Mouse (Mus musculus): ENCODE data around the gene Plppr2.

Gene Plppr2

GRCm38 (mm10) chr9:21936692-21937570 is at the start of gene Plppr2:
Gene Plppr2, plus strand, starts transcription at chr9:21937033.
- peak; percentile 68 for DNase-seq (ENCODE audit: extremely low spot score, low read depth, low spot score)

GRCm38 (mm10) chr9:21889229-21889628 is 47.6 kb upstream of the Plppr2 start:
- DNase-seq (ENCODE audit: extremely low spot score, low read depth, low spot score) = no peak

DNA sequence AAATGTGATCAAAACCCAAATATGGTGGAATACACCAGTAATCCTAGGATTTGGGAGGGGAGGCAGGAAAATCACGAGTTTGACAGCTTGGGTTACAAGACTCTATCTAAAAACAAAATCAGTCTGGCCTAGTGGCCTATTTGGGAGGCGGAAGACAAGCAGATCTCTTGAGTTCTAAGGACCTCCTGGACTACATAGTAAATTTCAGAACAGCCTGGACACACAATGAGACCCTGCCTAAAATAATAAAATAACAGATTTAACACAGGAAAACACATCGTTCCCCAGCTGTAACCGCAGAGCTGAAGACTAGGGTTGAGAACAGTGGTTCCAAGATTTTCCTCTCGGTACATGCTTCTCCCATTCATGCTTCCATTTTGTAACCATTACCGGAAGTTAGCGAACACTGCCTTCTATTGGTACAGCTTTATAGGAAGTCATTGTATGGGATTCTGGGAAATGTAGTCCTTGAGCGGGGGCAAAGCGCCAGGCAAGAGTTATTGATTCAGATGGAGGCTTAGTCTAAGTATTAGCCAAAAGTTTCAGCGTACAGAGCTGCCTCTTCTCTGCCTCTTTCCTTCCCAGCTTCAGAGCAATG is 35.5 kb upstream of the Plppr2 start:
- peak; percentile 58 for DNase-seq (ENCODE audit: extremely low spot score, low read depth, low spot score)

DNA sequence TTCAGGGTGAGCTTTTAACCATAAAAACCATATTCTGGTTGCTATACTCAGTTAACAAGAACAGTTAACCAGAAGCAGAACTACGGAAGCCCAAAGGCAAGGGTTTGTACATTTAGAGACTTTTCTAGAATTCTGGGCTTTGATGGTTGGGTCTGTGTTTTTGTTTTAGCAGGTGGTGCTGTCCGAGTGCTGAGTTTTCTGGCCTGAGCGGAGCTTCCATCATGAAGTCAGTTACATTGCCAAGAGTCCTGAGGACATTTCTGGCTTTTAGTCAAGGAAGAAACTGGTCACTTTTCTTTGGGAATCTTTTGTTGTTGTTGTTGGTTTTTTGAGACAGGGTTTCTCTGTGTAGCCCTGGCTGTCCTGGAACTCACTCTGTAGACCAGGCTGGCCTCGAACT is 32.8 kb upstream of the Plppr2 start:
- DNase-seq (ENCODE audit: extremely low spot score, low read depth, low spot score) = no peak

DNA sequence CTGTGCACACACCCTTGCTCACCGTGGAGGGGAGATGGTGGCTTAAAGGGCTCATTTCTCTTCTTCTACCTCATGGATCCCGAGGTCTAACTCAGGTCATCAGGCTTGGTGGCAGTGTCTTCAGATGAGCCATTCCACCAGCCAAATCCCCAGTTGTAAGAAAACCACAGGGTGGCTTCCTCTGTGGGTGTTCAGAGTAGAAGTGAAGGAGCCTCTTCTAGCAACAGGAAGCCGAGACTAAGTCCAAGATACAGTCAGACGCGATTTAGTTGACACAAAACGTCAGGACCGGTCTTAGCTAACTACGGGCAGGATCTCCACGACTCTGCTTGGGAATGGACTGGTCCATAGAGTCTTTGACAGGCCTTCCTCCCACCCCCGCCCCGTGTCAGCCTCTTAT is 28.6 kb upstream of the Plppr2 start:
- DNase-seq (ENCODE audit: extremely low spot score, low read depth, low spot score) = no peak

- no peak for DNase-seq (ENCODE audit: extremely low spot score, low read depth, low spot score)
These were observed 27.2 kb upstream of the Plppr2 start for GRCm38 (mm10) chr9:21909474-21910223.

- no peak for DNase-seq (ENCODE audit: extremely low spot score, low read depth, low spot score)
These were observed 19.9 kb upstream of the Plppr2 start for GRCm38 (mm10) chr9:21916851-21917492.

GRCm38 (mm10) chr9:21917493-21918034 is 19.3 kb upstream of the Plppr2 start:
- no peak for DNase-seq (ENCODE audit: extremely low spot score, low read depth, low spot score)

DNA sequence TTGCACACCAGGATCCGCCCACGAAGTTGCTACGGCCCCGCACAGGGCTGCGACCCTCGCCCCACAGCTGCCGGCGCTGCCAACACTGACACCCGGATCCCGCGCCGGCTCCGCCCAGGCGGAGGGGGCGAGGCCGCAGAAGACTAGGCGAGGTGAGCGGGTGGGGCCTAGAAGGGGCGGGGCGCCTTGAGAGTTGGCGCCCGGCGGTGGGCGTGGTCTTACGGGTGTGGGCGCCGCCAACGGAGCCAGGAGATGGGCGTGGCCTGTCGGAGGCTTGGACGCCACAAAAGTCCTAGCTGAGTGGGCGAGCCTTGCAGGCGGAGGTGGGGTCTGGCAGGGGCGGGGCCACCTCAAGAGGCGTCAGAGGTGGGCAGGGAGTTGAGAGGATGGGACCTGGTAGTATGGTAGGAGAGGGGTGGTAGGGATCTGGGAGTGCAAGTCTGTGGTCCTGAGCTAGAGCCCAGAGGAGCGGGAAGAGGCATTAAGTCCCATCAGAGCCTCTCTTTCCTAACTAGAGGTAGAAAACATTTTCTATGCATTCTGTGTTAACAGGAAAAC is 18.7 kb upstream of the Plppr2 start, which contains the start of gene Rab3d:
TSS of gene Rab3d (minus strand) at position 158 of the 558 bp plus-strand sequence.
- DNase-seq (ENCODE audit: extremely low spot score, low read depth, low spot score) = peak; percentile 86

- DNase-seq (ENCODE audit: extremely low spot score, low read depth, low spot score) = no peak
These were observed 18.0 kb upstream of the Plppr2 start for GRCm38 (mm10) chr9:21918692-21919384.

DNA sequence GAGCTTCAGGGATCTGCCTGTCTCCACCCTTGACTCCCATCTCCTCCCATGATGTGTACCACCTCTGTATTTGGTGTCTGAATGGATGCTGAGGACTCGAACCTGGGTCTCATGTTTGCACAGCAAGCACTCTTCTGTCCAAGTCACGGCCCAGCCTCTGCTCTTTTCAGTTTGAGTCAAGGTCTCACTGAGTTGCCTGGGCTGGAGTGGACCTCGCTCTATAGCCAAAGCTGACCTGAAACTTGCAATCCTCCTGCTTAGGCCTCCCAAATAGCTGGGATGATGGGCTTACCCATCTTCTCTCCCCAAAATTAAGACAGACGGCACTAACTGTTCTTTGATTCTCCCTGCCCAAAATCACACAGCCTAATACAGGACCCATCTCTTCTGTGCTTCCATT is 13.8 kb upstream of the Plppr2 start:
- DNase-seq (ENCODE audit: extremely low spot score, low read depth, low spot score) = no peak

DNA sequence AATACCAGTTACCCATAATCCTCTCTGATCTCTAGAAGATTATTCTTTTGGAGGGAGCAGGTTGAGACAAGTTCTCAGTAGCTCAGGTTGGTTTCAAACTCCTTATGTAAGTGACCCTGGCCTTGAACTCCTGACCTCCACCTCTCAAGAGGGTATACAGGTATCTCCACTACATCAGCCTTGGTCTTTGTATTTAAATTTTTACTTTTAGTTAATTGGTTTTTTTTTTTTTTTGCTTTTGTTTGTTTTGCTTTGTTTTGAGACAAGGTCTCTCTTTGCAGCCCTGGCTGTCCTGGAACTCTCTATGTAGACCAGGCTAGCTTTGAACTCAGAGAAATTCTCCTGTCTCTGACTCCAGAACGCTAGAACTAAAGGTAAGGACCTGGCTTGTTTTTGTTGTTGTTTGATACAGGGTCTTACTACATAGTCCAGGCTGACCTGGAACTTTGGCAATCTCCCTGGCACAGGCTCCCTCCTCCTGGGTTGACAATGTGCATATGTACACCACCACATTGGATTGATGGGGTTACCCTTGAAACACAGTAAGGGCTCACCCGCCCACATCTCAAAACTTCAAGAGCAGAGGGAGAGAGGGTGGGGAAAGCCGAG is 13.2 kb upstream of the Plppr2 start:
- no peak for DNase-seq (ENCODE audit: extremely low spot score, low read depth, low spot score)

DNA sequence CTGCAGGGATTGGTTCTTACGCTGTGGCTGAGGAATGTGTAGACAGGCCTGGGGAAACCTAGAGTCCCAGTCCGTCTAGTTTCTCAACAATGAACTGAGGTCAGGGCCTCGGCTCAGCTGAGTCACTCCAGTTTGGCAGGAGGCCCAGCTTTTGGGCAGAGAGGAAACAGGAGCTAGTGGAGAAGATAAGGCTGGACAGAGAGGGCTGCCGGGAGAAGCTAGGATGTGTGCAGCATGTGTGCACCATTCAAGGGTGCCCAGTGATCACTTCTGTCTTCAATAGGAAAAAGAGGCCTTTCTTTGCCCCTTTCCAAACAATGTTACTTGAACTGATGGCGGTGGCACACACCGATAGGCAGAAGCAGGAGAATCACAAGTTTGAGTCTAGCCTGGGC is 12.7 kb upstream of the Plppr2 start:
- DNase-seq (ENCODE audit: extremely low spot score, low read depth, low spot score) = no peak

GRCm38 (mm10) chr9:21925034-21925433 is 11.8 kb upstream of the Plppr2 start:
- no peak for DNase-seq (ENCODE audit: extremely low spot score, low read depth, low spot score)

GRCm38 (mm10) chr9:21925506-21925905 is 11.3 kb upstream of the Plppr2 start:
- no peak for DNase-seq (ENCODE audit: extremely low spot score, low read depth, low spot score)

- DNase-seq (ENCODE audit: extremely low spot score, low read depth, low spot score) = no peak
These were observed 10.7 kb upstream of the Plppr2 start for GRCm38 (mm10) chr9:21926155-21926554.

GRCm38 (mm10) chr9:21926784-21927183 is 10.0 kb upstream of the Plppr2 start:
- DNase-seq (ENCODE audit: extremely low spot score, low read depth, low spot score) = no peak

DNA sequence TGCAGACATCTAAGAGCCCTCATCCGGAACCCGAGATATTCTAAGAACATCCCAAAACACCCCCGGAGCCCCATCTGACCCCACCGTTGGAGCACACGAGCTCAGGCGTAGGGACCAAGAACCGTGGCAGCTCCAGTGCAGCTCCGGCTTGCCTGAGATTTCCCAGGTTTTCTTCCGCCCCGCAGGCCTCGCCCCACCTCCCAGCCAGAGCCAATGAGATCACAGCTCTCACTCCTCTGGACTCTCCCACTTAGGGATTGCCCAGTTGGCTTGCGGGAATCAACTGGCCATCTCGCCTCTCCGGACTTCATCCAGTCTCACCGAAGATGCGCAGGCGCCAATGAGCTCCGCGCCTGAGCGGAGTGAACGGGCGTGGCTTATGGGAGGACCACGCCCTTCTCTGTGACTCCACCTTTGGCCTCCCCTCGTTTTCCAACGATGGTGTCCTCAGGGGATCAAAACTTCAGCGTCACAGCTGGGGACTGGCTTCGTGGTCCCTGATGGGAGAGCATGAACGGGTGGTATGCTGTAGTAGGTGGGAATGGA is 9.6 kb upstream of the Plppr2 start, which contains the start of the genes Ccdc159 and Tmem205:
TSS of gene Ccdc159 (plus strand) at position 264 of the 546 bp plus-strand sequence.
TSS of gene Tmem205 (minus strand) at position 349 of the 546 bp plus-strand sequence.
- peak; percentile 94 for DNase-seq (ENCODE audit: extremely low spot score, low read depth, low spot score)

GRCm38 (mm10) chr9:21929208-21929607 is 7.6 kb upstream of the Plppr2 start:
- no peak for DNase-seq (ENCODE audit: extremely low spot score, low read depth, low spot score)

All from hindlimb bud, embryonic 11.5 days (tissue).